Mouse (Mus musculus) layer of hippocampus, adult 11-12 months (tissue): ENCODE data around the gene Hook2.

Source experiments
- DNase-seq: peaks from one replicate; pipeline ENCODE4 v3.0.0; 2022; ENCODE audit warnings: low spot score

The Hook2 gene

DNA sequence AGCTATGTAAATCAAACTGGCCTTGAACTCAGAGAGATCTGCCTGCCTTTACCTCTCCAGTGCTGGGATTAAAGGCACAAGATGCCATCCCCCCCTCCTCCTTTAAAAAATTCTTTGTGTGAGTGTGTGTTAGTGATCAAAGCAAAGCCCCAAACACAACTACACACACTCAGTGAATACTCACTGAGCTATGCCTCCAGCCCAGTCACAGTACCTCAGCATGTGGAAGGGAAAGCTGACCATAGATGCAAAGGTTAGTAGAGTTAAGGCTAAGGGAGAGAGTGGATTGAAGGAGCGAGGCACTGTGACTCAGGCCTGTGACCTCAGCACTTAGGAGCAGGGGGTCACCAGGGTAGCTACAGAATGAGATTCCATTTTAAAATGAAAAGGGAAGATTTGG, 17.3 kb upstream of the Hook2 start:
- DNase-seq, result no peak

DNA sequence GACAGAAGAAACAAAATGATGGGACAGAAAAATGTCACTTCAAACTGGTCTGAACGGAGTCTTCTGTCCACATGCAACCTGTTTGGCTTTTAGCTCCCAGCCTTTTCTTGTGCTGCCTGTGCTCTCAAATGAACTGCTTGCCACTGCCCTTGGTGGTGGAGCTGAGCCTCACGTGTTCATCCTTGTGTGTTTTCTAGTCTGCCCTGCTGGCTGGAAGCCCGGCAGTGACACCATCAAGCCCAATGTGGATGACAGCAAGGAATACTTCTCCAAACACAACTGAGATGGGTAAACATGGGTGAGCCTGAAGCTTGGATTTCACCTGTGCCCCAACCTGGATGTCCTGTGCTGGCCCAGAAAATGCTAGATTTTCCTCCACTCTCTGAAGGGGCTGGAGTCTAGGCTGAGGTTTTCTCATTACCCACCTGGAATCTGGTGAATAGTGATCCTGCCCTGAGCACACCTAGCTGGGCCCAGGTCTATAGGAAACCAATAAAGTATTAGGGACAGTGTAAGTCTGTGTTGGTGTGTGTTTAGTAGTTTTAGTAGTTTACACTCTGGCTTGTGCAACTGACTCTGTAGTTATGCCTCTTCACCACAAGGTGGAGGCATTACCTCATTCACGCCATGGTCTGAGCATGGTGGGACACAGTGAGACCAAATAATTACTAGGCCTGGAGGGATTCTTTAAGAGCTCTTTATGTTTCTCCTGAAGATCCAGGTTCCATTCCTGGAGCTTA, 16.4 kb upstream of the Hook2 start:
- no peak for DNase-seq

DNA sequence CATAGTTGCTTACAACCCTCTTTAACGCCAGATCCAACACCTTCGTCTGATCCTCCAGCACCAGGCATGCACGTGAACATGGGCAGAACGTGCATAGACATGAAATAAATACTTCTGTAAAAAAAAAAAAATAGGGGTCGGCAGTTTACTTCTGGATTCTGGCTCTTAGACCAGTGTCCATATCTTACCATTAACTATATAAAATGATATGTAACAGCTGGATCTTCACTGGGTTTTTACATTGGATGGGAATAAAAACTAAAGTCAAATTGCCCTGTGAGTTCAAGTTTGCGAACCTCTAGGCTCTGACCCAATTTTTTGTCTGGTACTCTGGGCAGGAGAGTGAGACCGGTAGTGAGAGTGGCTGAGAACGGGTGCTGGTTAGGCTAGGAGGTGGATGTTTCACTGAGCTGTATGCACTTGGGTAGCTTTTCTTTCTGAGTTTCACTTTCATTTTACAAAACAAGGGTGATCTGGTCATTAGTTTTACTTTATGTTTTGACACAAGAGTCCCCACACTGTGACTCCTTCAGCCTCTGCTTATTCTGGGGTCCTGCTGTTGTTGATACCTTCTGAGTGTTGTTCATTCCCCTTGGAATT, 15.8 kb upstream of the Hook2 start:
- DNase-seq, result no peak

DNA sequence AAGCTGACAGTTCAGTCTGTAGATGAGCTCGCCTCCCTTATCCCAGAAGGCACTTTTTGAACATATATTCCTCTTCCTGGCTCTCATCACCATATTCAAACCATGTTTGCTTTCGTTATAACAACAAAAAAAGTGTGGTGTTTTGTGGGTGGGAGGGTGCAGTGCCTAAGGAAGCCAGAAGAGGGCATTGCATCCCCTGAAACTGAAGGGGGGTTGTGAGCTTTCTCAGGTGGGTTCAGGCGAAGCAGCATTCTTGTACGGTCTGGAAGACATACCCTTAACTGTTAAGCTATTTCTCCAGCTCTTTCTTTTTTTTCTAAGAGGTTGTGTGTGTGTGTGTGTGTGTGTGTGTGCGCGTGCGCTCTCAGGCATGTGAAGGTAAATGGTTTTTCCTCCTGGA, 15.0 kb upstream of the Hook2 start:
- DNase-seq, result peak; percentile 71

DNA sequence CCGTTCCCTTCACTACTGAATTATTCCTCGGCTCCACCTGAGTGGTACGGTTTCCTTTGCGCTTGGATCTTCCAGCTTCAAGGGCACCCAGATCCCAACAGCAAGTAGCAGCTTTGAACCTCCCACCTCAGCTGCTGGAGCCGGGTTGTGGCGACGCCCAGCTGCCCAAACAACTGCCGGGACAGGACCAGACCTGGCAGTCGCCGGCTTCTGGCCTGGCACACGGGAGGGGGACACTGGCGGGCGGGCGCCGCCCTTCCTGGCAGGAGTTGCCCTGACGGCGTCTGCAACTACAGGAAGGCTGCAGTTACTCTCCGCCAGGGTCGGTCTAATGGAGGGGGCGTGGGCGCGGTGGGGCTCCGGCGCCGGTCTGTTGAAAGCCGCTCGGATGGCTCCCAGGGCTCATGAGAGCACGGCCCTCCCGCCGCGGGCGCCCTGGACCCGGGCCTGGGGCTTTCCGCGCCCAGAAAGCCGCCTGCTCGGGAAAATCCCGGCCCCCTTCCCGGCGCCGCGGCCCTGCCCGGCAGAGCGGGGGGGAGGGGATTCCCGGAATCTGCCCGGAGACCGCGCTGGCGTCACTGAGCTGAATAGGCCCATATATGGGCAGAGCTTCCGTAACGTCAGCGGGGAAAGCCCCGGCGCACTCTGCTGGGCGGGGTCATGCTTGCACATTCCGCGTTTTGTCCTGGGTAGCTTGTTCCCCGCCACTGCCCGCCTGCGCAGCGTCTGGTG, 14.2 kb upstream of the Hook2 start:
- peak; percentile 97 for DNase-seq

DNA sequence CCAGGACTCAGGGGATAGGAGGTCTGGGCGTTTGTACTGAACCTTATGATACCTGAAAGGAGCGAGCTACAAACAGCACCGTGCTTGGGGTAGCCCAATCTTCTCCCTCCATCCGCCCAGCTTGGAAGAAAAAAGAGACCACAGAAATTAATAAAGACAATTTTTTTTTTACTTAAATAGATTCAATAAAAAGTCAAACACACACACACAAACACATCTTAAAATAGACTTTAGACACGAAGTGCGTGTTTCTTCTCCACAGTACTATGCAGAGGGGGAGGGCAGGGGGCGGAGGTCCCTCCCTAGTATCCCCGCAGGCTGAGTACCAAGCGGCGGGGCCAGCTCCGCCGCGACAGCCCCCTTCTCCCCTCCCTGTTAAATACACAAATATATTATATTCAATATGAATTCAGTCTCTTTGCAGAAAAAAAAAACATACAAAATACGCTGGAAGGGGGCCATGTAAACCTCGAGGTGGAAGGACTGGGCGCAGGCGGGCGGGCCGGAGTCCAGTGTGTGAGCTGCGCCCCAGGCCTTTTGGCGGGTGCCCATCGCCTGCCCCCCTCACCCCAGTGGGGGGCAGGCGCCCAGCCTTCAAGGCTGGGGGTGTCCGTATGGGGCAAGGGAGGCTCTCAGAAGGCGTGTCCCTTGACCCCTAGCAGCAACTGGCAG, 13.5 kb upstream of the Hook2 start:
- DNase-seq, result no peak

DNA sequence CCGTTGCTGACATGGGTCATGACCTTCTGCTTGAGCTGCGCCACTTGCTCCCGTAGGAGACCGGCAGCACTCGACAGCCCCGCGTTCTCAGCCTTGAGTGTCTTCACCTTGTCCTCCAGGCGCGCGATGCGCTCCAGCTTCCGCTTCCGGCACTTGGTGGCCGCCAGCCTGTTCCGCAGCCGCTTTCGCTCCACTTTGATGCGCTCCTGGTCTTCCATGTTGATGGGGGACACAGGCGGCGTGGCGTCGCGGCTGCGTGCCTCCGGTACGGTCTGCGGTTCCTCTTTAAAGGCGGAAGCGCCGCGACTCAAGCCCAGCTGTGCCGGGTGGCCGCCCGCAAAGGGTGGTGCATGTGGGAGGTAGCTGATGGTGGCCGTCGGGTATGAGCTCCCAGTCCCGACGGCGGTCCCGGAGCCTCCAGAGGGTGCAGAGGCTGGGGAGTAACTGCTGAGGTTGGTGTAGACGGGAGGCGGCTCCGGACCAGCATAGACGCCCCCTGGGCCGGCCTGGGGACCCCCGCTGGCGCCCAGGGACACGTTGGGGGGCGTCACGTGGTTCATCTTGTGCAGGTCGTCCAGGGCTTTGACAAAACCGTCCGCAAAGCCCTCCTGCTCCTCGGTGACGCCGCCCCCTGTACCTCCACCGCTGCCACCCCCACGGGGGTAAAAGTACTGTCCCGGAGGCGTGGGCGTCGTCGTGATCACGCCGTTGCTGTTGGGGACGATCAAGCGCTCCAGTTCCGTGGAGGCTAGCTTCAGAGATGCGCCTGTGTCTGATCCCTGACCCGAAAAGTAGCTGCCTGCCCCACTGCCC, 12.8 kb upstream of the Hook2 start:
- DNase-seq, result peak; percentile 70

DNA sequence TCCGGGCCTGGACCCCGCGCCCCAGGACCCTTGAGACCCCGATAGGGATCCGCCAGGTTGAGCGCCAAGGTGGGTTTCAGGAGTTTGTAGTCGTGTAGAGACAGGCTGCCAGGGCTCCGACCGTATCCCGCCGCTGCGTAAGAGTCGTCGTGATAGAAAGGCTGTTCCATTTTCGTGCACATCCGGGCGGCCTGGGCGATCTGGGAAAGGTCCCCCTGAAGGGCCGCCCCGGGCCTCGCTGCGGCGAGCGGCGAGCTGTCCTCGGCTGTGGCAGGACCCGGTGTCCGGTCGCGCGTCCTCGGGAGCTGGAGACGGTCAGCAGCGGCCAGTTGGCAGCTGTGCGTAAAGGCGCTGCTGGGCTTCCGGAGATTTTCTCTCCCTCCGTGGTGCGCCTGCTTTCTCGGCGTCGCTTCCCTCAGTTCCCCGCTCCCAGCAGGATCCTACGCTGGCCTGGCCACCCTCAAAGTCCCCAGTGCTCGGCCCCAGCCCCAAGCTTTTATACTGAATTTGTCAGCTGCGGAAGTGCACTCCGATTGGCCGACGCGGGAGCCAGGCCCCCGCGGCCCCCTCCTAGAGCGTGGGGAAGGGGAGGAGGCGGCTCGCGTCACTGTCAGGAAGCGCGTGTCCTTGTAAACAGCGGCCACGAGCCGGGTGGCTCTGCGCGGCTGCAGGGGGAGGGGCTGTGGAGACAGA, 12.0 kb upstream of the Hook2 start, which contains the start of gene Junb:
Junb (minus strand) TSS at position 471 of the 693 bp plus-strand sequence.
- peak; percentile 97 for DNase-seq

DNA sequence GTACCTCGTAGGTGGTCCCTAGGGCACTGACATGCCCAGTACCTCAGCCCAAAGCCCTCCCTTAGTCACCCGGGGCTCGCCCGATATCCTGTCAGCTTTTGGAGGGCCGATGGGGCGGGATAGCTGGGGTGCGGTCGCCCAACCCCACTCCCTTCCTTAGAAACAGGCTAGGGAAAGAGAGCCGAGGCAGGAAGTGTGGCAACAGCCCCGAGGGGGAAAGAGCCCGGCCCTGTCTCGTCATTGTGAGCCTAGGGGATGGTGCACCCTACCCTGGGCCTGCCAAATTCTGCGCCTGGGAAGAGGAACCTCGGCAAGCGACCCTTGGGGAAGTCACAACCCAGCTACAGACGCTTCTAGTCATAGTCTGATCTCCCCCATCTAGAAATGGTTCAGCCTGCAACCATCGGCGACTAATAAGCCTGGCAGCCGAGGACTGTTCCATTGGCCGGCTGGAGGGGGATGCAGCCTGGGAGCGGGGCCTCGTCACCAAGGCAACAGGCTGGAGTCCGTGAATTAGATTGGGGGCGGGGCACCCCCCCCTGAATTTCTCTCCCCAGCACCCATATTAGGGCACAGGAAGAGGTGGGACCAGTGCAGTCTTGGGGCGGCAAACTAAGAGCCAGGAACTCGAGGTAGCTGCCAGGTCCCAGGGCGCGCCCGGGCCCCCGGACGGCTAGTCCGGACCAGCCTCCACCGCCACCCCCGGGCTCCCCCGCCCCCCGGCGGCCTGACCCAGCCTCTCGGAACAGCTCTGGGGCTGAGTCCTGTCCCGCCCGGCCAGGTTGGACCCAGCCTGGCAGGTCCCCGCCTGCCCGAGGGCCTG, 10.6 kb upstream of the Hook2 start:
- DNase-seq, result peak; percentile 94

DNA sequence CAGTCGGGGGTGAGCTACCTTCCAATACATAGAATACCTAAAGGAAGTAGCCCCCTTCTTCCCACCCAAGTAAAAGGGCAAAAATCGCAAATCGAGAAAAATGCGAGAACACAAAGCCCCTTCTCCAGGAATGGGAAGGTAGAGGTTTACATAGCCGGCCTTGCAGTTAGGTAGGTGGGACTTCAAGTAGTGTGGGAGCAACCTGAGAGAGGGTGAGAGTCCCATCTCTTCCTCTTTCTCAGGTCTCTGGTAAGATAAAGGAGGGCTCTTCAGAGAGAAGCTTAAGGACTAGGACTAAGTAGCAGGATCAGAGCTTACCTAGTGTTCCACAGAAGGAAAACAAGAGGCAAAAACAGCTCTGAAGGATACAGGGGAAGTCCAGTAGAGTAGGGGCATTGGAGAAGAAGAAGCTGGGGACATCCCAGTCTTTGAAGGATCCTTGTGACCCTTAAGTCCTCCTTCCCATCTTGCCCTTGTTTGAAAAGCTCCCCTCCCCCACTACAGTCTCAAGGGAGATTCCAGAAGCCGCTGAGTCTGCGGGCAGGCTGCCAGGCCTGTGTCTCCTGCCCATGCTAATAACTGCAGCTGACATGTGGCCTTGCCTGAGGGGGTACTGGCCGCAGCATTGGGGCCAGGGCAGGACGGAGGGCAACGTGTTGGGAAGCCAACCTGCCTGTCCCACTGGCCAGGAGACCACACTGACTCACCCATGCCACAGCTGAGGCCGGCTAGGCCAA, 9.6 kb upstream of the Hook2 start:
- peak; percentile 79 for DNase-seq

DNA sequence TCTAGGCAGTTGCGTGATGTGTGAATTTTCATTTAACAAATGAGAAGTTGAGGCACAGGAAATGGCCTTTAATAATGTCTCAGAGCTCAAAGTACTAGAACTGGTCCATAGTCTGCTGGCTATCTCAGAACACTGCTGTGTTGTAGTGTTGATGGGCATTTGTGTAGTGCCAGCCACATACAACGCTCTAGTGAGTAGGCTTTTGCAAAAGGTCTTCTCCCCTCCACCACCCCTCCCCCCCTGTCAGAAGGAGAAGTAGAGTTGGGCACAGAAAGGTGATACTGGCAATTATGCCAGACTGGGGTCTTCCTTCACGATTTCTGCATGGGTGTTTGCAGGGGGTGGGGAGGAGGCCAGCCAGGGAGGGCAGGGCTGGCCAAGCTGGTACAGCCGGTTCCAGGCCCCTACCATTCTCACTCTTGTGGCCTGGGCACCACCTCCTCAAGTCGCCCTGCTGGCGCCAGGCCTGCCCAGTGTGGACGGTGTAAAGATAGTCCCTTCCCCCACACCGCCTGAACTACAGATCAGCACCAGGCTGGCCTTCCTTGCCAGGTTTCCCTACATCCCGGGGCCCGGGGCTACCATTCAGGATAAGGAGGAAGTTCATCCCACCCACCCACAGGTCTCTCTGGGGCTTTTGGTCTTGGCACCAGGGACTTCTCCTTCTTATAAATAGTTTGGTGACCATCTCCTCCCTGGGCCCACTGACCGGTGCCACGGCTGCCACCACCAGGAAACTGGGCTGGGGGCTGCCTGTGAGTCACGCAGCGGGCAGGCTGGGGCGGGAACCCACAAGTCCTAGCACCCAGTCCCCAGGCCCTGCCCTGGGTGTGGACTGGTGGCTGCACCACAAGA, 8.5 kb upstream of the Hook2 start:
- DNase-seq, result no peak

DNA sequence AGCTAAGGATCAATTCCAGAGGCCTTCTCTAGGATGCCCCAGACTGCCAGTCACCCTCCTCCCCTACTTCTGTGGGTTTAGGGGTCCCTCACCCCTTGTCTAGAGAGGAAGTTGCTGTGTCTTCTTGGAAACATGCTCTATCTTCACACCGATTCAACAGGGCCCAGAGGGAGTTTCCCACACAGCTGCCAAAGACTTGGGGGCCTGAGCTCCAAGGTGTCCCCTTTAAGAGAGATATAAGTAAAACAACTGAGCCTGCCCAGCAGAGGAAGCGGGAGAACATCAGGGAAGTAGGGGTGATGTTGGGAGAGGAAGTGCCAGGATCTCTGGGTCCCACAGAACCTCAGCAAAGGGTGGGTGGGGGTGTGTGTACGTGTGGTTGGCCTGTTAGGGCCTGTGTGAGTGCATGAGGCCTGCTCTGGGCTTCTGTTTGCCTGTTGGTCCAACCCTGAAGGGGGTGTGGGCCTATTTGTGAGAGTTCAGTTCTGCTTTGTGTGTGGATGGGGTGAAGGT, 7.8 kb upstream of the Hook2 start:
- no peak for DNase-seq

DNA sequence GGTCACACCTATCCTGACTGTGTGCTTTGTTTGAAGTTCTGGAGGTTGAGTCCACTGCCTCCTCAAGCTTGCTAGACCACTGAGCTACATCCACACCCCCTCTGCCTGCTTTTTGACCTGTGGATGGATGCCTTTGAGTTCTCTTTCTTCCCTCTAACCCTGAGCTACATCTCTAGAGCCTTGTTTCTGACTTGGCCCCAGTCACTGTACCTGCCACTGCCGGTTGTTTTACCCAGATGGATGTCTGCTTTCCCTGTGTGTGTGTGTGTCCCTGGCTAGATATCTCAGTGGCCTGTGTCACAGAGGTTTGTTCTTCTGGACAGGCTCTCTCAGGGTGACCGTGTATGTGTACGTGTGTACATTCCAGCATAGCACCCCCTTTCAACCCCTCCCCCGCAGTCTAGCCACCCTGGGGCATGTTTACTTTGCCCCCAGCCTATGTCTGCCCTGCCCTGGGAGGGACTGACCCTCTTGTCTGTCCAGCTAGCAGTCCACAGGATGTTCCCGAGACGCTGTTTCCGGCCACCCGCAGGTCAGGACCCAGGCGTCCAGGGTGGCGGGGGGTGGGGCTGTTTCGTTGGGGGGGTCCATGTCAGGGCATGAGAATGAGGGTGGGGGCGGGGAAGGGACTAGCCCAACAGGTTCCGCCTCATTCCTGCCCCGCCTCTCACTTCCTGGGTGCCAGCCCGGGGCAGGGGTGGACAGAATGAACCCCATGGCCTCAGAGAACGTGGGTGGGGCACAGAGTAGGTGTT, 5.9 kb upstream of the Hook2 start:
- no peak for DNase-seq

DNA sequence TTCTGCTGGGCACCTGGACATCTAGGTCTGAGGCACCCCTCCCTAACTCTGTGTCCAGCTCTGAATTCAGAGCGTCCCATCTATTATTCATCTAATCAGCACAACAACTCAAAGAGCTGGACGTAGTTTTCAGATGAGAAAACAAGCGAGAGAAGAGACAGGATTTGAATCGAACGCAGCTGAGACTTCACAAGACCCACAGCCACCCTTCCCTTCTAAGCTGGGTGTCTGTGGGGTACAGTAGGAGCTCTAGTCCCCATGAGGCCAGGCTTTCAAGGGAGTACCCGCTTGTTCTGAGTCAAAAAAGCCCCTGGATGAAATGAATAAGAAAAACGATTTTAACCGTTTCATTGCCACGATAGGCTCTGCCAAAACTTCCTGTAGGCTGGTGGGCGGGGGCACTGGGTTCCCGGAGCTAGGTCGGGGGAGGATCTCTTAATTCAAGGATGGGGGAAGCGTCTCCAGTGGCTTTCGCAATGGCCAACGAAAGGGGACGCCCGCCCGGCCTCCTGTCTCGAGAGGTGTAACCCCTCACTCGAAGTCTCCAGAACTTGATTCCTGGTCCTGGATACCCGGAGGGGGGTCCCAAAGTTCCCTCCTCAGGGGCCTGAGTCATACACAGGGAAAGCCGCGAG, 5.2 kb upstream of the Hook2 start:
- DNase-seq, result no peak

DNA sequence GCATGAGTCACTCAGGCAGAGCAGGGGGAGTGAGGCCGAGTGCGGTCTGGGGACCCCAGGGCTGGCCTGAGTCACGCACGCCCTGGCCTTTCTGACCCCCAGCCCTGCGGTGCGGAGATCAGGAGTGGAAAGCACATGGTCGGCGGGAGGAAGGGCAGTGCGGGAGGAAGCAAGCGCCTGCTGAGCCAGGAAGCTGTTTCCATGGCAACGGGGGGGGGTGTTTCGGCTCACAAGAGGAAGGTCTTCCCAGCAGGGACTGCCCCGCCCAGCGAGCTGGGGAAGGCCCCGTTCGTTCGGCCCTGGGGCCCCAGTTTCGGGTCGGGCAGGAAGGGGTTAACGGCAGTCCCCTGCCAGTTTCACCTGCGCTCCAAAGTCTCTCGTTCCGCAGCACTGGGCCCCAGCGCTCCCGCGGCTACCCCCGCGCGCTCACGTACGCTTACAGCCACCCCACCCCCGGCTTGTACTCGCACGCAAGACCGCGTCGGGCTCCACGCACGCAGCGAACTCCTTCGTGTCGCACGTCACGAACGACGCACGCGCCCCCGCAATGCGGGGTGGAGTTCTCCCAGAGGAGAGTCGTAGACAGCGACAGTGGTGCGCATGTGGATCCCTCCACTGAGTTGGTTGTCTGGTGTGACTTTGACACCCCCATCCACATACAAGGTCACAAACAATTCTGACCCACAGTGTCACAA, 4.6 kb upstream of the Hook2 start:
- DNase-seq, result peak; percentile 93

DNA sequence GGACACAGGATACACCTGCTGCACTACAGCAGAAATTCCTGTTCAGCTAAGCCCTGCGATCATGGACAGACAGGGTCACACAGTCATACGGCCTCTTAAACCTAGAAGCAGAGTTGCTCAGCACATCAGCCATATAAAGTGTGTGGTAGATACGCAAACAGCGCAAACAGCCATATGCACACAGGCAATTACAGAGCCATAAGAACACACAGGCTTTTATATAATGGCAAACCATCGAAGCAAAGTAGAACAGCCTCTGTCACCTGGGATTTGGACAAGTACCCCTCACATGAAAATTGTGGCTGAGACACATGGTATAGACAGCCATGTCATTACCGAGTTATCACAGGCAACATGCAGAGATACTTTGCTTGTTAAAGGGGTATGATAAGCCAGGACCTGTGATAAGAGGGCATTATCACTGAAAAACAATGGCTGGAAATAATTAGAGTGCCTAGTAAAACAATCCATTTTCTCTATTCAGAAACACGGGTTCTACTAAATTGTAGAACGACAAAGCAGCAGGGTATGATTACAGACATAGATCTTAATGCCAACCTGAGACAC, 3.9 kb upstream of the Hook2 start:
- no peak for DNase-seq
